ENCODE assay signal across 19 mouse cellular contexts in genomic region chr5:148314931-148315330, GRCm38 (mm10).
"Had no signal": no experiment of that assay in that cellular context is flagged by ENCODE, and none has a peak within 500 bp of the region (broad histone marks: within the 10 kb centered on the region; RNA-seq: fewer than 3 reads in every experiment).

No protein-coding gene starts in this region.

- H3K27me3 ChIP-seq: limb, embryonic 12.5 days; limb, embryonic 15.5 days; midbrain, embryonic 12.5 days; midbrain, embryonic 15.5 days; neural tube, embryonic 12.5 days; neural tube, embryonic 15.5 days had no signal

- H3K9ac ChIP-seq: limb, embryonic 12.5 days; limb, embryonic 15.5 days; liver, embryonic 14.5 days; liver, postnatal 0 days; lung, embryonic 14.5 days; midbrain, embryonic 12.5 days; midbrain, embryonic 15.5 days; neural tube, embryonic 12.5 days; neural tube, embryonic 15.5 days had no signal

- H3K4me1 ChIP-seq: limb, embryonic 12.5 days; limb, embryonic 15.5 days; midbrain, embryonic 12.5 days; midbrain, embryonic 15.5 days; neural tube, embryonic 12.5 days; neural tube, embryonic 15.5 days had no signal

- H3K4me2 ChIP-seq: limb, embryonic 12.5 days; limb, embryonic 15.5 days; liver, embryonic 11.5 days; lung, embryonic 14.5 days; midbrain, embryonic 12.5 days; midbrain, embryonic 15.5 days; neural tube, embryonic 12.5 days; neural tube, embryonic 15.5 days had no signal

- H3K27ac ChIP-seq: kidney, postnatal 0 days; left cerebral cortex, adult 2 months; limb, embryonic 12.5 days; limb, embryonic 15.5 days; liver, embryonic 14.5 days; macrophage; midbrain, embryonic 12.5 days; midbrain, embryonic 15.5 days; neural tube, embryonic 12.5 days; neural tube, embryonic 15.5 days had no signal

- DNase-seq: kidney, adult 9 months; kidney, postnatal 36 days; layer of hippocampus, postnatal 36 days; liver, postnatal 0 days; lung, embryonic 14.5 days; thymus, adult 18-20 months; thymus, postnatal 36 days had no signal

- H3K9me3 ChIP-seq: limb, embryonic 12.5 days; limb, embryonic 15.5 days; midbrain, embryonic 12.5 days; midbrain, embryonic 15.5 days; neural tube, embryonic 12.5 days; neural tube, embryonic 15.5 days had no signal

- H3K36me3 ChIP-seq: limb, embryonic 12.5 days; limb, embryonic 15.5 days; midbrain, embryonic 12.5 days had no signal

- ATAC-seq: liver, postnatal 0 days; lung, postnatal 0 days; midbrain, embryonic 15.5 days had no signal

- H3K4me3 ChIP-seq: left cerebral cortex, adult 2 months; limb, embryonic 12.5 days; limb, embryonic 15.5 days; midbrain, embryonic 12.5 days; midbrain, embryonic 15.5 days; neural tube, embryonic 12.5 days; neural tube, embryonic 15.5 days had no signal
